Mouse (Mus musculus): ENCODE data around the gene Mrps17. TPM values are rescaled to one million over a fixed set of nuclear protein-coding genes. Genes with fewer than 3 reads are reported as not detected.

The Mrps17 gene
- total RNA-seq, 2 experiments from 2014 or later = 87.0 to 88.3 TPM

- peak in 1 of 2 experiments; percentile 13 for DNase-seq (ENCODE audit: low spot score in 2 of 2)
Measured at GRCm38 (mm10) chr5:129731021-129731420, 15.7 kb downstream of the Mrps17 start.

GRCm38 (mm10) chr5:129740976-129741375 lies 25.7 kb downstream of the Mrps17 start:
- no peak for DNase-seq (ENCODE audit: low spot score in 2 of 2)

- DNase-seq (ENCODE audit: low spot score in 2 of 2) = no peak
Measured at GRCm38 (mm10) chr5:129742903-129743488, 27.7 kb downstream of the Mrps17 start.

- no peak for DNase-seq (ENCODE audit: low spot score in 2 of 2)
Measured at GRCm38 (mm10) chr5:129744050-129744449, 28.8 kb downstream of the Mrps17 start.

GRCm38 (mm10) chr5:129756886-129757285 lies 41.6 kb downstream of the Mrps17 start:
- no peak for DNase-seq (ENCODE audit: low spot score in 2 of 2)

- DNase-seq (ENCODE audit: low spot score in 2 of 2) = no peak
Measured at GRCm38 (mm10) chr5:129759929-129760480, 44.7 kb downstream of the Mrps17 start.

- no peak for DNase-seq (ENCODE audit: low spot score in 2 of 2)
Measured at GRCm38 (mm10) chr5:129761865-129762540, 46.7 kb downstream of the Mrps17 start.

- no peak for DNase-seq (ENCODE audit: low spot score in 2 of 2)
Measured at GRCm38 (mm10) chr5:129770443-129771355, 55.4 kb downstream of the Mrps17 start.

Other genes with a start within 250 kb of the Mrps17 start
- 10 to 100 TPM; 60.5 to 74.0 TPM for gene Sfswap, start 214.3 kb upstream of the Mrps17 start, total RNA-seq (2021)
- gene Mmp17, start 131.3 kb upstream of the Mrps17 start, total RNA-seq (2021) = 1 to 10 TPM; 1.8 to 2.2 TPM
- 1 to 10 TPM; 2.5 to 3.6 TPM for gene Zfp11, start 45.4 kb upstream of the Mrps17 start, total RNA-seq (2021)
- gene Sept14, start 7.0 kb upstream of the Mrps17 start, total RNA-seq (2021) = not detected
- 100 to 1,000 TPM; 348 to 363 TPM for gene Nipsnap2, start 9.6 kb downstream of the Mrps17 start, total RNA-seq (2021)
- 10 to 100 TPM; 15.5 to 20.0 TPM for gene Psph, start 72.0 kb downstream of the Mrps17 start, total RNA-seq (2021)
- gene Sumf2, start 131.5 kb downstream of the Mrps17 start, total RNA-seq (2021) = 10 to 100 TPM; 20.9 to 22.2 TPM
- 100 to 1,000 TPM; 413 to 416 TPM for gene Chchd2, start 172.0 kb downstream of the Mrps17 start, total RNA-seq (2021)
- gene Zbed5, start 180.2 kb downstream of the Mrps17 start, total RNA-seq (2021) = 1 to 10 TPM; 1.5 to 2.0 TPM
- gene Phkg1, start 183.1 kb downstream of the Mrps17 start, total RNA-seq (2021) = 10 to 100 TPM; 85.0 to 98.6 TPM
- gene Nupr1l, start 193.0 kb downstream of the Mrps17 start, total RNA-seq (2021) = 1 to 10 TPM; 1.5 to 1.8 TPM
- gene Vkorc1l1, start 226.5 kb downstream of the Mrps17 start, total RNA-seq (2021) = 10 to 100 TPM; 21.3 to 22.0 TPM